Mouse (Mus musculus) layer of hippocampus, postnatal 14 days (tissue): ENCODE data around the gene Cd300ld5. TPM values are rescaled to one million over a fixed set of nuclear protein-coding genes. Genes with fewer than 3 reads are reported as not detected.
"Not testable (repeated sequence)": the region's sequence is repeated elsewhere in the genome, so short reads cannot be mapped to it uniquely, and the experiment has no call there.

Experiments
- DNase-seq, 2 experiments: peaks; one replicate each; pipeline ENCODE4 v3.0.0; 2021 to 2022; ENCODE audit warnings: low spot score in 2 of 2, mixed read lengths in 1 of 2
- total RNA-seq, 2 experiments: library from RNA; stranded (reverse); gene quantifications; 2 replicates each; pipeline ENCODE4 v1.2.3; 2021

Gene Cd300ld5
- total RNA-seq, 2 experiments from 2014 or later: 2.3 to 2.8 TPM

- no peak for DNase-seq
Observed at GRCm38 (mm10) chr11:115049282-115049895, 11.8 kb upstream of the Cd300ld5 start.

GRCm38 (mm10) chr11:115048259-115048658 is 10.7 kb upstream of the Cd300ld5 start, which contains the start of gene Cd300ld3:
Gene Cd300ld3 (minus strand): TSS chr11:115048409.
- no peak for DNase-seq

GRCm38 (mm10) chr11:115026912-115027311 is 10.7 kb downstream of the Cd300ld5 start, which contains the start of gene Cd300ld4:
Gene Cd300ld4 (minus strand): TSS chr11:115027012.
- DNase-seq: not testable (repeated sequence)

- not testable (repeated sequence) for DNase-seq
Observed at GRCm38 (mm10) chr11:115016093-115016492, 21.5 kb downstream of the Cd300ld5 start, which contains the start of gene Cd300ld2. Gene Cd300ld2 (minus strand): TSS chr11:115016193.

- no peak for DNase-seq
Observed at GRCm38 (mm10) chr11:115004070-115004469, 33.5 kb downstream of the Cd300ld5 start.

GRCm38 (mm10) chr11:115001474-115002040 is 36.0 kb downstream of the Cd300ld5 start, which contains the start of gene Cd300c2:
Gene Cd300c2 (minus strand): TSS chr11:115001880.
- peak in 1 of 2 experiments; percentile 6 for DNase-seq

- no peak for DNase-seq
Observed at GRCm38 (mm10) chr11:114989793-114990192, 47.8 kb downstream of the Cd300ld5 start, which contains the start of gene Cd300ld. Gene Cd300ld (minus strand): TSS chr11:114989922.

GRCm38 (mm10) chr11:114981866-114982265 is 55.7 kb downstream of the Cd300ld5 start:
- DNase-seq: no peak

Other genes with a start within 250 kb of the Cd300ld5 start
- gene Btbd17, start 241.8 kb downstream of the Cd300ld5 start, total RNA-seq: 10 to 100 TPM; 31.5 to 34.9 TPM
- not detected for gene Gpr142, start 238.8 kb downstream of the Cd300ld5 start, total RNA-seq
- gene Gprc5c, start 186.6 kb downstream of the Cd300ld5 start, total RNA-seq: 1 to 10 TPM; 4.7 to 6.0 TPM
- 1 to 10 TPM in 1 of 2 experiments, under 1 TPM in 1; 0.19 to 1.1 TPM for gene Cd300a, start 147.7 kb downstream of the Cd300ld5 start, total RNA-seq
- gene Cd300lb, start 103.4 kb downstream of the Cd300ld5 start, total RNA-seq: under 1 TPM in 1 of 2 experiments, not detected in 1; 0.12 TPM
- not detected for gene Cd300c, start 68.6 kb downstream of the Cd300ld5 start, total RNA-seq
- under 1 TPM in 1 of 2 experiments, not detected in 1; 0.12 TPM for gene Cd300ld, start 47.8 kb downstream of the Cd300ld5 start, total RNA-seq
- gene Cd300c2, start 35.9 kb downstream of the Cd300ld5 start, total RNA-seq: 1 to 10 TPM; 4.4 to 5.2 TPM
- not detected for gene Cd300ld2, start 21.6 kb downstream of the Cd300ld5 start, total RNA-seq
- not detected for gene Cd300ld4, start 10.8 kb downstream of the Cd300ld5 start, total RNA-seq
- not detected for gene Cd300ld3, start 10.6 kb upstream of the Cd300ld5 start, total RNA-seq
- gene Cd300e, start 24.4 kb upstream of the Cd300ld5 start, total RNA-seq: not detected
- gene Rab37, start 53.7 kb upstream of the Cd300ld5 start, total RNA-seq: 1 to 10 TPM; 1.6 to 5.1 TPM
- gene Cd300lf, start 96.2 kb upstream of the Cd300ld5 start, total RNA-seq: under 1 TPM; 0.35 to 0.76 TPM
- 10 to 100 TPM; 79.3 to 82.2 TPM for gene Slc9a3r1, start 125.6 kb upstream of the Cd300ld5 start, total RNA-seq
- 10 to 100 TPM; 15.0 to 21.2 TPM for gene Tmem104, start 149.7 kb upstream of the Cd300ld5 start, total RNA-seq
- 10 to 100 TPM; 19.3 to 19.9 TPM for gene Nat9, start 150.1 kb upstream of the Cd300ld5 start, total RNA-seq
- gene Grin2c, start 229.5 kb upstream of the Cd300ld5 start, total RNA-seq: 10 to 100 TPM; 41.7 to 47.0 TPM
- gene Fdxr, start 239.3 kb upstream of the Cd300ld5 start, total RNA-seq: 10 to 100 TPM; 19.4 to 21.3 TPM